In genomic region chr12:40037226-40037813, GRCm38 (mm10) we compare ENCODE assay signal across 8 mouse cellular contexts. TPM values are rescaled to one million over a fixed set of nuclear protein-coding genes. Genes with fewer than 3 reads are reported as not detected.
A peak's percentile ranks its signal among the peaks of the same experiment; 100 is the strongest.
DNase-seq lines count a peak whose midpoint lies in the region; ATAC-seq and TF ChIP-seq lines count a peak whose summit lies in the region.

No protein-coding gene starts in this region.

- H3K36me3 ChIP-seq in G1E (replicated peaks) = peaks cover 6% of the 10 kb centered on the region
- no peaks in the 10 kb centered on the region for H3K36me3 ChIP-seq in forebrain, postnatal 0 days (ENCODE audit: insufficient read depth)
- H3K36me3 ChIP-seq in lung, embryonic 16.5 days (ENCODE audit: control insufficient read depth, insufficient read depth, low read length) = no peaks in the 10 kb centered on the region

- no peaks in the 10 kb centered on the region for H3K9me3 ChIP-seq in G1E (replicated peaks)
- H3K9me3 ChIP-seq in forebrain, postnatal 0 days (ENCODE audit: low read length) = no peaks in the 10 kb centered on the region
- H3K9me3 ChIP-seq in lung, embryonic 16.5 days (ENCODE audit: control insufficient read depth, low read length) = no peaks in the 10 kb centered on the region

- peak overlapping the region; percentile 76 for H3K4me2 ChIP-seq in forebrain, postnatal 0 days (ENCODE audit: low read depth)
- peak overlapping the region; percentile 84 for H3K4me2 ChIP-seq in lung, embryonic 16.5 days (ENCODE audit: low read depth, low read length)

- peak overlapping the region; percentile 96 for H3K4me3 ChIP-seq in G1E (ENCODE audit: low read depth, low read length)
- peak overlapping the region; percentile 99 for H3K4me3 ChIP-seq in forebrain, postnatal 0 days (ENCODE audit: low read depth, low read length)
- peak overlapping the region; percentile 84 for H3K4me3 ChIP-seq in lung, embryonic 16.5 days (ENCODE audit: low read length)

- peaks cover 34% of the 10 kb centered on the region for H3K4me1 ChIP-seq in G1E (ENCODE audit: insufficient read depth, low read depth, low read length)
- peaks cover 14% of the 10 kb centered on the region; the same call in 1 of the 2 replicates for H3K4me1 ChIP-seq in forebrain, postnatal 0 days (ENCODE audit: insufficient read depth)
- H3K4me1 ChIP-seq in lung, embryonic 16.5 days (replicated peaks; ENCODE audit: control insufficient read depth, insufficient read depth, low read length) = no peaks in the 10 kb centered on the region; the same call in 1 of the 2 replicates

- WGBS in forebrain, postnatal 0 days = 3% methylated on average over 59 of the region's 60 CpGs
- 0% methylated on average over 36 of the region's 60 CpGs for WGBS in lung, embryonic 16.5 days

- peak overlapping the region; percentile 96 for H3K27ac ChIP-seq in forebrain, postnatal 0 days (ENCODE audit: low read depth, low read length)
- peak overlapping the region; percentile 80 for H3K27ac ChIP-seq in lung, embryonic 16.5 days (ENCODE audit: low read length)

- peak; percentile 85 for ATAC-seq in G1E (ENCODE audit: extremely low read depth, insufficient number of reproducible peaks, low FRiP score, poor library complexity, severe bottlenecking)
- peak; percentile 96 for ATAC-seq in forebrain, postnatal 0 days
- peak; percentile 94 to 95 for ATAC-seq in hematopoietic stem cell, adult 5-6 weeks (replicated peaks in 1 of 2; ENCODE audit: insufficient read depth in 1 of 2, low FRiP score in 2 of 2, low TSS enrichment in 1 of 2, low read depth in 1 of 2, poor library complexity in 2 of 2, severe bottlenecking in 2 of 2)
- peak; percentile 98 for ATAC-seq in lung, embryonic 16.5 days (ENCODE audit: low read depth)

- peak overlapping the region; percentile 98 for H3K9ac ChIP-seq in forebrain, postnatal 0 days
- peak overlapping the region; percentile 80 for H3K9ac ChIP-seq in lung, embryonic 16.5 days (ENCODE audit: low read length)

- 0 out of 2 replicates have a peak, but pooled peaks cover 2% of the 10 kb centered on the region for H3K27me3 ChIP-seq in G1E (ENCODE audit: insufficient read depth, low read length)
- no peaks in the 10 kb centered on the region for H3K27me3 ChIP-seq in forebrain, postnatal 0 days (ENCODE audit: insufficient read depth, low read length)
- H3K27me3 ChIP-seq in lung, embryonic 16.5 days (ENCODE audit: control insufficient read depth, insufficient read depth, low read depth, low read length) = no peaks in the 10 kb centered on the region

- TF ChIP-seq CTCF in G1E (IDR thresholded peaks at IDR 0.05; ENCODE audit: low read depth, low read length) = no peak
- peak; percentile 67 for TF ChIP-seq CTCF in forebrain, postnatal 0 days (IDR thresholded peaks at IDR 0.05; ENCODE audit: low read depth)

- peak; percentile 100 for DNase-seq in G1E (ENCODE audit: low spot score)
- DNase-seq in cerebellum, adult 18-20 months = peak; percentile 98
- DNase-seq in forebrain, postnatal 0 days = peak; percentile 97
- DNase-seq in layer of hippocampus, adult 9-10 months (ENCODE audit: low spot score) = peak; percentile 92
- peak; percentile 98 for DNase-seq in ovary, postnatal 10 days (ENCODE audit: low spot score)
- peak; percentile 99 for DNase-seq in thymus, postnatal 10 days (ENCODE audit: low spot score in 2 of 2)

RNA-seq across cellular contexts. Expression of gene Arl4a, which starts 0.5 kb away (rescaled TPM):
- total RNA-seq in G1E (2014; fragmentation: Nextera tagmentation) = 96.3 and 122 TPM in 2 replicates
- total RNA-seq in G1E (2017) = 68.4 and 77.0 TPM in 2 replicates
- 88.6 and 94.5 TPM in 2 replicates for polyA plus RNA-seq in G1E (2012)
- 108 and 111 TPM in 2 replicates for total RNA-seq in forebrain, postnatal 0 days (2014; rRNA removed)
- 125 and 128 TPM in 2 replicates for polyA plus RNA-seq in forebrain, postnatal 0 days (2015; fragmentation: Nextera tagmentation; extraction: Ambion mirVana)
- total RNA-seq in hematopoietic stem cell, adult 5-6 weeks (2017) = 32.5 and 39.1 TPM in 2 replicates
- 30.9 and 33.4 TPM in 2 replicates for polyA plus RNA-seq in lung, embryonic 16.5 days (2015; fragmentation: Nextera tagmentation; extraction: Ambion mirVana)

Comparison
In these comparisons a context has a peak if more than half of its experiments do, and no peak if none do; other contexts are left out.
1. Peak in every context shown above with its lines: DNase-seq, ATAC-seq, H3K4me3 ChIP-seq and H3K27ac ChIP-seq.